Mouse (Mus musculus) bone marrow, adult 2 months (tissue): ENCODE results near the gene Vps13c.

Experiments used
- CTCF ChIP-seq: fragments of 200-500 bp; IDR thresholded peaks from 2 replicates; pipeline ENCODE4 v1.5.1; 2011; ENCODE audit warnings: low read length, control low read depth; ENCODE audit not compliant: control insufficient read depth, insufficient read depth
- POLR2A ChIP-seq: fragments of 200-500 bp; IDR thresholded peaks from 2 replicates; pipeline ENCODE4 v1.6.1; 2011; ENCODE audit warnings: low read depth, mild to moderate bottlenecking, control low read depth, low read length, borderline replicate concordance; ENCODE audit not compliant: control insufficient read depth

DNA sequence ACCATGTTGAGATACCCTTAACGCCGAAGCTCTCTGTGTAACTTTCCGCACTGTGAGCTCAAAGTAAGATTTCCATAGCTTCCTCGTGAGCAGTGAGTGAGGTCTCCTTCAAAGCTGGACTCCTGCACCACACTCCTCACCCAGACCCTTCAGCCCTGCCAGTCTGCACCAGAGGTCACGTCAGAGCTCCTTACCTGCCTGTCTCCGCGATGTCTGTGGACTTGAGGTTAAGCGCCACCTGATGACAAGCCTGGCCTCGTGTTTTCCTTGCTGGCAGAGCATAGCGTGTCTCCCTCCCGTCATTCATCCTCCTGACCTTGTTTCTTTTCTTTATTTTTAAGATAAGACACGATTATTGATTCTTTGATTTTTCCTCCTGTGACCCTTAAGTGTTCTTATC, 9.2 kb downstream of the Vps13c start:
- TF ChIP-seq POLR2A, result no peak
- no peak for TF ChIP-seq CTCF
